Mouse (Mus musculus): Measurements from ENCODE around the gene Spem1.

The Spem1 gene

DNA sequence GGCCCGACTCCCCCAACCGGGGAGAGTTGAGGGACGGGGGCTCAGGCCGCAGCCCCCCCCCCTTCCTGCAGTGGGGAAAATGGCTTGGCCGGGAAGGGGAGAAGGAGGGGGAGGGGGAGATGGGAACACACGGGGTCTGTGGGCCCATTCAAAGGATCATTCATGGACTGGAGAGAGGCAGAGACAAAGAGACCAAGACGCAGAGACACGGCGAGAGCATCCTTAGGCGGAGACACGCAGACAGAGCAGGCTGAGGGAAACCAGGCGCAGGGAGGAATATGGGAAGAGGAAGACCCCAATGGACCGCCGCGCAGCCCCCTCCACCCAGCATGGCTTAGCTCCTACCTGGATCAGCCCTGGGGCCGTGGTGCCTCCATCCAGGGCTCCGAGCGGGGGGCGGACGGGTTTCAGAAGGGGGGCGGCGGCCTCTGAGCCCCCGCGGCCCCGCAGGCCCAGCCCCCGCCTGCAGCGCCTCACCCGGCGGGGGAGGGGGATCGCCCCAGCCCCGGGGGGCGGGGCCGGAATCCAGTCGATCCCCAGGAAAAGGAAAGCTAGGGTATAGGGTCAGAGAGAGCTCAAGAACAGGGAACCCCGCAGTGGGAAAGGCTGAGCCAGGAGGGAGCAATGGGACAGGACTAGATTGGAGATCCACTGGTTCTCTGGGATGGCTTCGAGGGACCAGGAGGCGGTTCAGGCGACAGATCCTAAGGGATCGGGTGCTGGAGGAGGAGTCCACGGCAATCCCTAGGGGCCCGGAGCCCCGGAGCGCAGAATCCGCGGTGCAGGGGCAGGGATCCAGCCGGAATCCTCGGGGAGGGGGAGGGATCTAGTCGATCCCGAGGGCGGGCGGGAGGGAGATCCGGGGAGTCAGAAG, 15.0 kb upstream of the Spem1 start:
- in situ Hi-C loops (cut with MboI, MseI) = loop anchor here (5.0 kb wide), 1 partner anchor 40 kb away; the partner anchor contains the start of gene Chrnb1

DNA sequence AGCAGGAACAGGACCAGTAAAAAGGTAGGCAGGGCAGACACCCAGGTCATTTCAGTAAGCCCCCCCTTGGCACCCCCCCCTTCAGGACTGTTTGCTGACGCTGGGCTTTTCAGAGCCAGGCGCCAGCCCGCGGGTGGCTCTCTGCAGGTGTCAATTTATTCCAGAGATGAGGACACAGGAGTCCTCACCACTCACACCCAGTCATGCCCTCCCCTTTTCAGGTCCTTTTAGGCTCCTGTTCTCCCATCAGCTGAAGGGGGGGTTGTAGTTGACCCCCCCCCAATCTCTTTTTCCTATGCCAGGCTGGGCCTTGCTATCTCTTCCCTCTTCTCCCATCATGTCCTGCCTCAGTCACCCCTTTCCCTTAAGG, 14.0 kb upstream of the Spem1 start:
- in situ Hi-C loops (cut with MboI, MseI) = loop anchor here (5.0 kb wide), 1 partner anchor 39 kb away; the partner anchor contains the start of gene Chrnb1

DNA sequence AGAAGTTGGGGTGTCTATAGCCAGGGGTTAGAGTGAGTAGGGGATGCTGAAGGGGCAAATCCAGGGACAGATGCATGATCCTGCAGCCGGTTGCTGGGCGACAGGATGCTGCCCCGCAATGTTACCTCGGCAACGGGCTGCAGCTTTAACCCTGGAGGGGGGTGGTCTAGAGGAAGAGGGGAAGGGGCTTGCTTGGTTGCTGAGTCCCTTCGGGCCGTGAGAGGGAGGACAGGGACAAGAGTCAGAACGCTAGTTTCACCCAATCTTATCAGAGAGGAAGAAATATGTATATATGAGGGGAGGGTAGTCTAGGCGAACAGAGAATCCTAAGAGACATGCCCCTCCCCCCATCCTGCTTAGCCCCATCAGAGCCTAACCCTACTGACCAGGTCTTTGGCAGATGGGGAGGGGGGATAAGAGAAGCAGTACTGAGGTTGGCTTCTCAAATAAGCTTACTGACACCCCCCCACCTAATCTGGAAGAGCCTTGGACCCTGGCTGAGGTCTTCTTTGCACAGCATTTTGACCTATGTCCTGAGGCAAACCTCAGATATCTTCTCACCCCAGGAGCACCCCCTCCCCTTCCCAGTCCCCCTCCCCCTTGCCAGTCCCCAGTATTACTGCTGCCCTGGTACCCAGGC, 13.5 kb upstream of the Spem1 start:
- in situ Hi-C loops (cut with MboI, MseI) = loop anchor here (5.0 kb wide), 1 partner anchor 38 kb away; the partner anchor contains the start of gene Chrnb1

DNA sequence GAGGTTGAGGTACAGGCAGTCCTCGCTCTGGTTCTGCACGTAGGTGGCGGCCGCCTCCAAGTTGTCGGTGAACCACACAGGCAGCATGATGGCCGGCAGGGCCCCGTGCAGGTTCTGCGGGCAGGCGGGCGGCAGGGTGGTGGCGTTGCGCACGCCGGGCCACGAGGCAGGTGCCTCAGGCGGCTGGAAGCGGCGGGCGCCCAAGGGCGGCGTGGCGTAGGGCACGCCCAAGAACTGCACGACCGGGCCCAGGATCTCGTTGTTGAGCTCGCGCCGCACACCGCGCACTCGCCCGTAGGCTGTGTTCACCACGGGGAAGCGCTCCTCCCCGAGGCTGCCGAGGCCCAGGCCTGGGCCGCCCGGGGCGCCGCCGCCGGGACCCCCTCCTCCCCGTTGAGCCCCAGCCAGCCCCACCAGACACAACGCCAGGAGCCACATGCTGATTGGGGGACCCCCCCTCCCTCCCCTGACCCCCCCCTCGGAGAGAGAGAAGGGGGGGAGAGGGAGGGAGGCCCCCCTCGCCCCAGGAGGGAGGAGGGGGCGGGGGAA, 12.1 kb upstream of the Spem1 start:
- in situ Hi-C loops (cut with MboI, MseI) = no loop called here

DNA sequence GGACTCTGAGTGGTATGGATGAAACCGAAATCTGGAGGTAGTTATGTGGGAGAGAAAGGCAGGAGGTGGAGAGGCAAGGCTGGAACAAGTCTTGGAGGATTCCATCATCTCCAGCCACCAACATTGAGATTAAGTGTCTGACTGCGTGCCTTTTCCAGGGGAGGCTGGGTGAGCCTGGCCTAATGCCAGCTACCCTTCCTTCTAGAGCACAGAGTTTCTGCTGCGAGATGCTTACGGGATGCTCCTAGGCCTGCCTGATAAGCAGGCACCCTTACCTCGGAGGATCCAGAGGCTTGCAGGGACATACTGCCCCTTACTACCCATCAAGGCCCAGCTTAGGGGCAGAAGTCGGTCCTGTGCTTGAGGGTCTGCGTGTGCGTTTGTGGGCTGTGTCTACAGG, 11.6 kb upstream of the Spem1 start:
- in situ Hi-C loops (cut with MboI, MseI) = no loop called here

DNA sequence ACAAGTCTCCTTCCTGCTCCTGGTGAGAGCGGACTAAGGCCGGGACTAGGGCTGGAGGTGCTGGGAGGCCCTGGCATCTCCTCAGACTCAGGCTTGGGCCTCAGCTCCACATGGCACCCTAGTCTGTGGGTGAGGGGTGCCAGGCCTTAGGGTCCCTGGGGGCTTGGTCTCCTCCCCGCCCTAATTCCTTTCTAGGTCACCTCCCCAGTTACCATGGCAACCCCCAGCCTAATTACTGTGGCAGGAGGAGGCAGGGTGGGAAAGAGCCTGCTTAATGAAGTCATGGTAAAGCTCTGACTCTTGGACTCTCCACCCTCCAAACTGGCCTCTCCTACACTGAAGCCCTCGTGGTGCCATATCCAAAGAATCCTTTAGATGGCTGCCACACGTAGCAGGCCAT, 6.9 kb upstream of the Spem1 start:
- in situ Hi-C loops (cut with MboI, MseI) = no loop called here

DNA sequence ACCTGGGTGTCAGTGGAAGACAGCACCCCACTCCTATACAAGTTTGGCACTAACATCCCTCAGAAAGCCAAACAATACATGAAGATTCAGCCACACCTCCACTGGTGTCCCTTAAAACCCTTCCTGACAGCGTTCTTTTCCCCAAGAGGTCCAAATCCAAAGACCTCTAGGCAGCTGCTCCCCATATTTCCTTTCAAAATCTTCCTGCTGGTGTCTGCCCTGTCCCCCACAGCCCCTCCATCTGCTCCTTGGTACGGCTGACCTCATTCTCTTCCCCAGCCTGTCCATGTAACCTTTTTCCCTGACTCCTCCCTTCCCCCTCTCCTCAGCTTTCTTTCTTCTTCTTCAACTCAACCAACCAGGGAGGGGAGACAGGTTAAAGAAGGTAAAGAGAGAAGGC, 1.5 kb upstream of the Spem1 start:
- in situ Hi-C loops (cut with MboI, MseI) = no loop called here

DNA sequence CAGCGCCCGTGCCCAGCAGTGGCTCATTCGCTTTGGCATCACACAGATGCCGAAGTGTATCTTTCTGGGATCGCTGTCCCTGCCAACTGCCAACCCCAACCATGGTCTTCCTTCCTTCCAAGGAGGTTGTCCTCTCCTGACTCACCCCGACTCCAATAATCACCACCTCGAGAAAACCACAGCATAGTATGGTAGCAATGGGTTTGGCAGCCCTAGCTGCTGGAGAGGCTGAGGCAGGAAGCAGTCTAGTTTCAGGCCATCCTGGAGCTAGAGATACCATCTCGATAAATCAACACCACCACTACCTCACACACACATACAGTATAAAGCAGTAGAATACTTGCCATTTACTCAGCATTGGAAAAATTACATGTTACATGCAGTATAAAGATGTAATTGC, 3.1 kb downstream of the Spem1 start:
- in situ Hi-C loops (cut with MboI, MseI) = no loop called here

DNA sequence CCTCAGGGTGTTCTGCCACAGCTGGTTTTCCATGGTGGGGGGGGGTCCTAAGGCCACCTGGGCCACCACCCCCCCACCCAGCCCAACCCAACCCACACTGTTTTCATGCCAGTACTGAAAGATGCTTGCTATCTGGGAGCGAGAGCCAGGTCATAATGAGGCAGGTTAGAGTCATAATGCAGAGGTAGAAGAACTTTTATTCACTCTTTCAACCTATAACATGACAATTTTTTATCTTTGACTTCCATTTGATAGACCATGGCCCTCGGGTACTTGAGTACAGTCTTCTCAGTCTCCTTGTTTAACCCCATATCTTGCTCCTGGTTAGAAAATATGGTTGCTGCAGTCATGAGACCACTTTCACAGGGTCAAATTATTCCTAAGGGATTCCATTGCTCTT, 3.6 kb downstream of the Spem1 start, which contains the start of gene Spem2:
Spem2 (minus strand) TSS at position 101 of the 400 bp plus-strand sequence.
- in situ Hi-C loops (cut with MboI, MseI) = no loop called here

DNA sequence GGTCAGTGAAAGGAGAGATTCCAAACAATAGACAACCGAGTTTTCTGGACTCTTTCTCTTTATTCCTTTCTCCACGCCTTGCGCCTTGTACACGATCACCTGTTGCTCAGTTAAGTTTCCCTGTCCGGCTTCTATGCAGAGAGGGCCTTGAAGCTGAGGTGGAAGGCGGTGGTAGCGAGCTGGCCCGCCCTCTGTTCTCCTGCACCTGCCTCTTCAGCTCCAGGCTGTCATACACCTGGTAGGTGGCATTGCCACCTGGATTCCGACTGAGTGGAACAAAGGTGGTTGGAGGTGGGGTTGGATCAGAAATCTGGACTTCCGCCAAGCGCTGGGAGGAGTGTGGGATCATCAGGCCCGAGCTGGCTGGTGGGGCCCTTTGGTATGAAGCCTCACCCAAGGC, 5.5 kb downstream of the Spem1 start:
- in situ Hi-C loops (cut with MboI, MseI) = no loop called here

DNA sequence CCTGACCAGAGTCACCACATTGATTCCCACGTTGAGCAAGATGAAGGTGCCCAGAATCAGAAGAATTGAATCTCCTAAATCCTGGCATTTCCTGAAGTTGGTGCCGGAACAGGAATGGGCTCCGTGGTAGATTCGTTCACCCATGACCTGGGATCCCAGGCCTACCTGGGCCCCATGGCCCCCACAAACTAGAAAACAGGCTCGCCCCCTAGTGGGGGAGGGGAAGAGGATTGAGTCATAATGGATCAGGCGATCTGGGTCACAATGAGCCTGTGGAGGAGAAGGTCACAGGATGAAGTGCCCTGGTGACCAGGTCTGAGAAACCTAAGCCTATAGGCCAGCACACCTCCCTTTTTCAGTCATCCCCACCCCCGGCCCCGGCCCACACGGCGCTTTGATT, 6.8 kb downstream of the Spem1 start, which contains the start of gene Gm39566:
Gm39566 (minus strand) TSS at position 144 of the 400 bp plus-strand sequence.
- in situ Hi-C loops (cut with MboI, MseI) = no loop called here

DNA sequence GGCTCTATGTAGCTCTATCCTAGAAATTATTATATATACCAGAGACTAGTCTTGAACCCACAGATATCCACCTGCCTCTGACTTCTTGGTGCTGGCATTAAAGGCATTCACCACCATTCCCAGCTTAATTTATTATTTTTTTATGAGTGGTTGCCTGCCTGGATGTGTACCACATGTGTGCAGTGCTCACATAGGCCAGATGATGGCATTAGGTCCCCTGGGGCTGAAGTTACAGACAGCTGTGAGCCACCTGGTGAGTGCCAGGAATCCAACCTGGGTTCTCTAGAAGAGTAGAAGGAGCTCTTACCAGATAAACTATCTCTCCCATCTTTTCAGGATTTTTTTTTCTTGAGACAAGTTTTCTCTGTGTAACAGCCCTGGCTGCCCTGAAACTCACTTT, 11.7 kb downstream of the Spem1 start:
- in situ Hi-C loops (cut with MboI, MseI) = no loop called here

DNA sequence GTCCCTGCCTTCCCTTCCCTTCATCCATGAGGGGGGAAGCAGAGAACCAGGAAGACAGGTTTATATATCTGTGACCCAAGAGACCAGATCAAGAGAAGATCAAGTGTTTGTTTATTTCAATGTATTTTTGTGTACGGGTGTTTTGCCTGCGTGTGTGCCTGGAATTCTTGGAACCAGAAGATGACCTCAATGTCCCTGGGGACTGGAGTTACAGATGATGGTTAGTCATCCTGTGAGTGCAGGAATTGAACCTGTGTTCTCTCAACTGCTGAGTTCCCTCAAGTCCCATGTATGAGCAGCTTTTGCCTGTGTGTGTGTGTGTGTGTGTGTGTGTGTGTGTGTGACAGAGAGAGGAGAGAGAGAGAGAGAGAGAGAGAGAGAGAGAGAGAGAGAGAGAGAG, 14.3 kb downstream of the Spem1 start:
- in situ Hi-C loops (cut with MboI, MseI) = no loop called here

DNA sequence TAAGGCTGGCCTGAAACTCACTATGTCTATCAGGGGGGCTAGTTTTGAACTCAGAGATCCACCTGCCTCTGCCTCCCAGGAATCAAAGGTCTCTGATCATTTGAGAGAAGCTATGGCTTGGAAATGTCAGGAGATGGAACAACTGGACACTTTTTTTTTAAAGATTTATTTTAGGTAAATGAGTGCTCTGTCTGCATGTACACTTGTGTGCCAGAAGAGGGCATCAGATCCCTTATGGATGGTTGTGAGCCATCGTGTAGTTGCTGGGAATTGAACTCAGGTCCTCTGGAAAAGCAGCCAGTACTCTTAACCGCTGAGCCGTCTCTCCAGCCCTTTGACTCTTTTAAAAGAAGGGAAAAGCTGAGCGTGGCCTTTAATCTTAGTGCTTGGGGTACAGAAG, 15.6 kb downstream of the Spem1 start:
- in situ Hi-C loops (cut with MboI, MseI) = no loop called here

DNA sequence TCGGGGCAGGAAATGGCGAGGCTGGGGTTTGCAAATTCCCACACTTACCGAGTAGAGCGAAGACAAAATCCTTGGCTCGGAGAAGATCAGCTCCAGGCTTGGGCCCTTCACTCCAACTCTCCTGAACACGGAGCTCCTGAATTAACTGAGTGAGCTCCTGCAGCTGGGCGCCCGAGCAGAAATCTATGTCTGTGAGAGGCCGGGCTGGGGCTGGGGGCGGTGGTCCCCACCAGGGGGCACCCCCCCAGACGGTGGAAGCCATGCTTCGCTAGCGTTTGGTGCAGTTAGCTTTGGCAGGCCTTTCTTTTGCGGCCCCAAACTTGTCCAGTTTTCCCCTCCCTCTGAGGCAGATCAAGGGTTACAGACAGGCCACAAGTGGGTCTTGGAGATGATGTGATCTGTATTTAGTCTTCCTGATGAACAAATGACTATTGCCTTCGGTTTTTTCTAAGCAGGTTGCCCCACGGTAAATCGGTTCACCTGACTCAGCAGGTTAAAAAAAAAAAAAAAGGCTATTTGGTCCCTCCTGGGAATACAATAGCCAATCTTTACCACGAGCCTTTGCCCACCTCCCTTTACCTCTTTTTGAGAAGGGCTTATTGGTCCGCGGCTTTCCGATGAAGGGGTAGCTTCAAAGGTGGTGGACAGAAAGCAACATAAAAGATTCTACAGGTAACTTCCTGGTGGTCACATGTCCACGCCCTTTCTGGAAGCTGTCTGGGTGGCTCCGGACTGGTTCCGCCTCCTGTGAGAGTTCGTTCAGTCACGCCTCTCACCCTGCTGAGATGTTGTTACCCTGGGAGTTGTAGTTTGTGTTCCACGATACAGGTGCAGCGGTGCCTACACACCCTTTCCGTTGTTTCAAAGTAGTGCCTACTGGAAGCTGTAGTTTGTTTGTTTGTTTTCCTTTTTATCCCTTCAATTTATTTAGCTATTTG, 16.7 kb downstream of the Spem1 start, which contains the start of gene Tmem102:
Tmem102 (minus strand) TSS at position 653 of the 938 bp plus-strand sequence.
- in situ Hi-C loops (cut with MboI, MseI) = loop anchor here (5.0 kb wide), 1 partner anchor 72 kb away; the partner anchor contains the start of gene Tmem95

DNA sequence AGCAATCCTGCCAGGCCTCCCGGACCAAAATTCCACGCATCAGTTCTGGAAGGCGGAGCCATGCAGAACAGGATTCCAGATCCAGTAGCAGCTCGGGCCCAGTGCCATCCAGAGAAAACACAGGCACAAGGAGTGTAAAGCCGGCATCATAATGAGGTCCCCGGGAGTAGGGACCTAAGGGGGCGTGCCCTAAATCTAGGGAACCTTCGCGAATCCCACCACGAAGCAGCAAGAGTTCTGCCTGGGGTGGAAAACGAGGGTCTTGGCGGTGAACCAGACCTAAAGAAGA, 17.4 kb downstream of the Spem1 start:
- in situ Hi-C loops (cut with MboI, MseI) = loop anchor here (5.0 kb wide), 1 partner anchor 73 kb away; the partner anchor contains the start of gene Tmem95

DNA sequence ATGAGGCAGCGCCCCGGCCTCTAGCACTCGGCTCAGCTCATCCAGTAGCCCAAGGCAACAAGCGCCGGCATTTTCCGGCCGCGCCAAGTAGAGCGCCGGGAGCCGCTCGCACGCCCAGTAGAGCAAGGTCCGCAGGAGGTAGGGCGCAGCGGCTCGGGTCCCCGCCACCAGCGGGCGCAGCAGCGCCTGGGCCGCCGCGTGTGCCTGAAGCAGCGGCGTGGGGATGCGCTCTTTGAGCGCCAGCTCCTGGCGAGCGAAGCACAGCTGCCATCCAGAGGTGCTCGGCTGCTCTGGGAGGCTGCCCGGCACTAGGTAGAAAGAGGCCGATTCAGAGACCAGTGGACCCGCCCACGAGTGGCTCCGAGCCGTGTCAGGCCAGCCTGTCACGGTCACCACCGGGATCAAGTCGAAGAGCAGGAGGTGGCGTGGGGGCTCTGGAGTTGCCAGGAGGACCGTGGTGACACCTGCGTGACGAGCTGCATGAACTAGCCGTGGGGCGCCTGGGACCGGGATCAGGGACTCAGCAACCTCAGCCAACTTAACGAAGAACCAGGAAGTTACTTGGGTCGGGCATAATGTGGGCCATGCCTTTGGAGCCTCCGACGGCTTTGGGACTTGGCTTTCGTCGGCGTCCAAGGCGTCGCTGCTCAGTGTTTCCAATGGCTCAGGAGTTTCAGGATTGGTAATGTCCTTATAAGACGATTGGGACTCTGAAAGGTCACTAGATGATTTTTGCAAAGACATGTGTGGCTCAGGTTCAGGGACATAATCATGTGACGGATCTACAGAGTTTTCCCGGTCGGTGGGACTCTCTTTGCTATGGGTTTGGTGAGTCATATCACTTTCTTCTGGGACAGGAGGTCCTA, 18.0 kb downstream of the Spem1 start:
- in situ Hi-C loops (cut with MboI, MseI) = loop anchor here (5.0 kb wide), 1 partner anchor 73 kb away; the partner anchor contains the start of gene Tmem95

DNA sequence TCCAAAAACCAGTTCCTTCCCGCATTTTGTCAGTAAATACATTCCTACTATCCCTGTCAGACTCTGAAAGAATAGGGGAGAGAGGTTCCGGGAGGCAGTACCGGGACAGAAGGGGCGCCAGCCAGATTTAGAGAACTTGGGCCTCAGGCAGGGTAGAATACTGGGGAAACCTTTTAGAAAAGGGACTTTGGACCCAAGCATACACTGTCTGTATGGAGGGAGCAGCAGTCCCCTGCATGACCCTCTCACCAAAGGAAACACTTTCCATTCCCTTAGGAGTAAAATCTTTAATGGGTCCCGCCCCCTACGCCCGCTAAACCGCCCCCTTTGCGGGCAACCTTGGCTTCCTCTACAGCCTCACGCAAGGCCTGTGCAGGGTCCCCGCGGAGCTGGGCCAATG, 18.7 kb downstream of the Spem1 start:
- in situ Hi-C loops (cut with MboI, MseI) = loop anchor here (5.0 kb wide), 1 partner anchor 74 kb away; the partner anchor contains the start of gene Tmem95

DNA sequence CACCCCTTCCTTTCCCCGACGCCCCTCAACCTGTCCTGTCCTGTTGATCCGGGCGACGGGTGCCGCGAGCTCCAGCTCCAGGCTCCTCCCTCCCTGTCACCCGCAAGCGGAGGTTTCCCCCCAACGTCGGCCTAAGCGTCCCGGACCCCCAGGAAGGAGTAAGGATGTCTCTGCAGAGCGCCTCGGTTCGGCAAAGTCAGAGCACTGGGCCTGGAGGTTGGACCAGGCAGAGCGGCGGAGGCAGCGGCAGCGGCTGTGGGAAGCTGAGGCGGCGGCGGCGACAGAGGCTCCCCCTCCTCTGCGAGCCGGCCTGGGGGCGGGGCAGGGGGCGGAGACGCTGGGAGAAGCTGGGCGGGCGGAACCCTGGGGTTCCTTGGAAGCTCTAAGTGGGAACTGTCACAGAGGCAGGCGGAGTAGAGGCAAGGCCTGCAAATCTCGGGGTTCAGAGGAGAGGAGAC, 19.3 kb downstream of the Spem1 start:
- in situ Hi-C loops (cut with MboI, MseI) = loop anchor here (5.0 kb wide), 1 partner anchor 75 kb away; the partner anchor contains the start of gene Tmem95
